Mouse (Mus musculus): ENCODE results near the gene Ppp6r3.

Ppp6r3 gene

DNA sequence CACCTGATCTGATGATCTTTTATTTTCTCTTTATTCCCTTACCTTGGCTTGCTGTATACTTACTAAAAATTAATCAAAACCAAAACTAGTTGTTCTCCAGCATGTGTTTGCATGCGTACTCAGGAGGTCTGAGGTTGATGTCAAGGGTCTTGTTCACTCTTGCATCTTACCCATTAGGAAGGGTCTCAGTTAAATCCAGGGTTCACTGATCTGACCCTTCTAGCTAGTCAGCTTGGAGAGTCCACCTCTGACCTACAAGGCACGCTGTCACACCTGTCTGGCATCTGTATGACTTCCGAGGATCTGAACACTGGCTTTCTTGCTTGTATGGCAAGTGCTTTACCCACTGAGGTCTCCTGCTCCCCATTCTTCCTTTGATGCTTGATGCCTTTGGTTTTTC, 124.8 kb downstream of the Ppp6r3 start:
- in situ Hi-C loops (cut with MboI; ENCODE audit: low pct_unique_long_range_greater_than_20kb in 1 of 2, low sequenced_read_pairs in 2 of 2, unreplicated experiment in 1 of 2): no loop called here

DNA sequence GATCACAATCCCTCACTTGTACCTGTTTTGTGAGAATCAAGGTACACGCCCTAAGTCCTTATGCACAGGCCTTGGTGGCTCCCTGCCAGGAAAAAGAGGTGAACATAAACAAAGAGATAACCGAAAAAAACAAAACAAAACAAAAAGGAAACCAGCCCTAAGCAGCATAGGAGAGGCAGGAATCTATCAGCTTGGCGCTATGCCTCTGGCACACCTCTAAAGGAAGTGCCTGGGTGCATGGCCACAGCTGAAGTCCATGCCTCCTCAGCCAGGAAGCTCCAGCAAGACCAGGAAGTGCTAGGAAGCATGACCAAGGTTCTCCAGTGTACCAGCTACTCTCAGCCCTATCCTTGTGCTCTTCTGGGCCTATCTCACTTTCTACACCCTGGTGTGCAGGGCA, 126.3 kb downstream of the Ppp6r3 start:
- in situ Hi-C loops (cut with MboI; ENCODE audit: low pct_unique_long_range_greater_than_20kb in 1 of 2, low sequenced_read_pairs in 2 of 2, unreplicated experiment in 1 of 2): no loop called here

DNA sequence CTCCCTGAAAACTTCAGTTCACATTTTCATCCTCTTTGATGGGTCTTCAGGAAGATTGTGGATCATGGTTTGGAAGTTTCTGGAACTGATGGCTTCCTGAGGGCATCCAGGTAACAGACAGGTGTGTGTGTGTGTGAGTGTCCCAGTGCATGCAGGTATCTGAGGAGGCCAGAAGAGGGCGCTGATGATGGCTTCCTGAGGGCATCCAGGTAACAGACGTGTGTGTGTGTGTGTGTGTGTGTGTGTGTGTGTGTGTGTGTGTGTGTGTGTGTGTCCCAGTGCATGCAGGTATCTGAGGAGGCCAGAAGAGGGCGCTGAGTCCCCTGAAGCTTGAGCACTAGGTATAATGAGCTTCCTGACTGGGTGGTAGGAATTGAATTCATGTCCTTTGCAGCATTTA, 128.2 kb downstream of the Ppp6r3 start:
- in situ Hi-C loops (cut with MboI; ENCODE audit: low pct_unique_long_range_greater_than_20kb in 1 of 2, low sequenced_read_pairs in 2 of 2, unreplicated experiment in 1 of 2): no loop called here

DNA sequence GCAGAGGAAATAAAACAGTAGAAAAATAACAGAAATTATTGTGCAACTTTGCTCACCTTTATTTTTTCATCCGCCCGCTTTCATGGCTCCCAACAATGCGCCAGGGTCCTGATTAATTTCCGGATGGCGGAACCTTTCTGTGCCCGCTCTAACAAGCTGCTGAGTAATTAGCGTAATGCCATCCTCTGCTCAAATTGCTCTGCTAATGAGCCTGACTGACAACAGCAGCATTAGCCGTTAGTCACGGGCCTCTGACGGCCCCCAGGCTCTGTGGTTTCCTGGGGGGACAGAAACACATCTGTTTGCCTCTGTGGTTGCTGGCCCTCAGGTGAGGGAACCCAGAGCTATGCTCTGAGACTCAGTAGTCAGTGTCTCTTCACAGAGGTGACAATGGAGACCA, 134.5 kb downstream of the Ppp6r3 start:
- in situ Hi-C loops (cut with MboI; ENCODE audit: low pct_unique_long_range_greater_than_20kb in 1 of 2, low sequenced_read_pairs in 2 of 2, unreplicated experiment in 1 of 2): no loop called here

DNA sequence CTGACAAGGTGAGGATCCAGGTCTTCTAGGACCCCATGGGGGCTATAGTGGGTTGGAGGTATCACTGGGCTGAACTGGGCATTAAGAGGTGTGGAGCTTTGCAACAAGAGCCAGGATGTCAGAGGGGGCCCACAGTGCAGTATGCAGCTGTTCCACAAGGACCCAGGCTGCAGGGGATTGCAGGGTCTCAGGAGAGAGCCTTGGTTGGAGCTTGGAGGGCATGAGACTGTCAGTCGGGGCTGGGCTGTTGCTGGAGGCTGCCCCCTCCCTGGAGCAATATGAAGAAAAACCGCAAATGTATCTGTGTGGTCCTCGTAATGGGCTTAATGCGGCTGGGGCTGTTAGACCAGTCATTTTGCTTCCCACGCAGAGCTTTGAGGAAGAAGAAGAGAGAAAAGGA, 134.9 kb downstream of the Ppp6r3 start:
- in situ Hi-C loops (cut with MboI; ENCODE audit: low pct_unique_long_range_greater_than_20kb in 1 of 2, low sequenced_read_pairs in 2 of 2, unreplicated experiment in 1 of 2): no loop called here

DNA sequence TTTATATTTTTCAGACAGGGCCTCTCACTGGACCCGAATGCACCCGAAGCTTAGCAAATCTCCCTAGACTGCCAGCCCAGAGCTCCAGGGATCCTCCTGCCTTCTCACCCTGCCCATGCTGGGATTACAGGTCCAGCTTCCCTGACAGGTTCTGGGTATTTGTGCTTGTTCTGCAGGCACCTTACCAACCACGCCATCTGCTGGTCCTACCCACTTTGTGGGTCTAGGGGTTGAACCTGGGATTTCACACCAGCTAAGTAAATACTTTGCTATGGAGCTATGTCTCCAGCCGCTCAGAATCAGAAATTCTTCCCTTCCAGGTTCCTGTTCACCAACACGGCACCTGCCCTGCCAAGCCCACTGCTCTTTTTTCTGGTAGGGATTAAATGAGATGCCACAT, 137.6 kb downstream of the Ppp6r3 start:
- in situ Hi-C loops (cut with MboI; ENCODE audit: low pct_unique_long_range_greater_than_20kb in 1 of 2, low sequenced_read_pairs in 2 of 2, unreplicated experiment in 1 of 2): loop anchor here in 1 of 2 experiments (5.0 to 10.0 kb wide), 2 partner anchors 41 to 123 kb away; no protein-coding TSS in a partner anchor

DNA sequence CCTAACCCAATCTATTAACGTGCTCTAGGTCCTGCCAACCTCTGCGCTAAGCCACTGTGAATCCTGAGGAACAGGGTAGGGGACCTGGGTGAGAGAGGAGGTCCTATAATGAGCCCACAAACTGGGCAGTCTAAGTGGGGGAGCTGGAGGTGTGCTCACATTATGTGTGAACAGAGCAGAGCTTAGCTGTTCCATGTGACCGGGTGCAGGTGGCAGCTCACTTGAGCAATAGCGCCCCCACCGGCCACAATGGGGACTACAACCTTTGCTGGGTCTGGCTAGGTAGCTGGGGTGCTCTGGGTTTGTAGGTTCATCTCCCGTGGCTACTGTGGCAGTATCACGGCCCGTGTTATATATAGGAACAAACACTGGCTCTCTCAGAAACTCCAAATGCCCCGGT, 138.7 kb downstream of the Ppp6r3 start:
- in situ Hi-C loops (cut with MboI; ENCODE audit: low pct_unique_long_range_greater_than_20kb in 1 of 2, low sequenced_read_pairs in 2 of 2, unreplicated experiment in 1 of 2): loop anchor here in 1 of 2 experiments (5.0 to 10.0 kb wide), 2 partner anchors 40 to 122 kb away; no protein-coding TSS in a partner anchor

DNA sequence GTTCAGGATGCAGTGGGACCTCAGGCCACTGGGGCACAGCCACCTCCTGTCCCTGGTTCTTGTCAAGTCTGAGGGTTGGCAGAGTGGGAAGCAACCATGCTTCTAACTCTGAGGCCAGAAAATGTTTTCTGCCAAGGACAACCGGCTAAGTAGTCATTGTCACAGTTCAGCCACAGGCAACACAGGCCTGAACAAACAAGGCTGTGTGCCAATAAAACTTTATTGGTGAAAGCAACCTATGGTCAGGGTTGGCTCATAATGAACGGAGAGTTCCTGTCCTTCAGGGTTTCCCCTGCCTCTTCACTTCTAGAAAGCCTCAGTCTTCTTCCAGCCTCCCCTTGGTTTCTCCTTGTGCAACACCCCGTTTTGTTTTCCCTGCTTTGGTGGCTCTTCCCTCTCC, 139.7 kb downstream of the Ppp6r3 start:
- in situ Hi-C loops (cut with MboI; ENCODE audit: low pct_unique_long_range_greater_than_20kb in 1 of 2, low sequenced_read_pairs in 2 of 2, unreplicated experiment in 1 of 2): loop anchor here in 1 of 2 experiments (5.0 to 10.0 kb wide), 2 partner anchors 39 to 121 kb away; no protein-coding TSS in a partner anchor

DNA sequence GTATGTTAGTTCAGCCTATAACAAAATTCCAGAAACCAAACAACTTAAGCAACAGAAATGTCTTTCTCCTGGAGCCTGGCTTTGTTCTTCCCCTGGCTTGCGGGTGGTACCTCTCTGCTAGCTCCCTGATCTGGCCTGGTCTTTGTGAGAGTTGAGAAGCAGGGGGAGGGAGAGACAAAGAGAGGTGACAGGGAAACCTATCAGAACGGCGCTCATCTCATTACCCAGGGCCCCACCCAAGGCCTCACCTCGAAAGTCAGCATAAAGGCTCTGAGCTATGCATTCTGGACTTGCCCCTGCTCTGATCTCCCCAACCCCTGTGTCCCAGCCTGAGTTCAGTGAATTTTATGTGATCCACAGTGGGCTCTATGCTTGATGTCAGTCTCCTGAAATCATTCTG, 140.9 kb downstream of the Ppp6r3 start:
- in situ Hi-C loops (cut with MboI; ENCODE audit: low pct_unique_long_range_greater_than_20kb in 1 of 2, low sequenced_read_pairs in 2 of 2, unreplicated experiment in 1 of 2): loop anchor here in 1 of 2 experiments (5.0 to 10.0 kb wide), 2 partner anchors 37 to 120 kb away; no protein-coding TSS in a partner anchor

DNA sequence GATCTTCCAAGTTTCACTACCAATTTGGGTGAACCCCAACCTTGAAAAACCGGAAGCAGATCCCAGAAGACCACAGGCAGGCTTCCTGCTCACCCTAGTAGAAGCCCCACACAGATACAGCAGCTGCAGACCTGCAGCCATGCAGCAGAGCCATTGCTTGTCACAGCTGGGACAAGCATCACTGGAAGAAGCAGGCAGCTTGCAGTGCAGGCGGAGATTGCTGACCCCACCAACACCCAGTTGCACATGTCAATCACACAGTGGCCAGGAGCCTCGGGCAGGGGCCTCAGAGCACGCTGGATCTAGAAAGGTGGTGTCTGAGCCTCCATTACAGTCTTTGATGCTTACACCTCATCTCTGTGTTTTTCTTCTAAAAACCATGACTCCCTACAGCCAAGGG, 141.4 kb downstream of the Ppp6r3 start:
- in situ Hi-C loops (cut with MboI; ENCODE audit: low pct_unique_long_range_greater_than_20kb in 1 of 2, low sequenced_read_pairs in 2 of 2, unreplicated experiment in 1 of 2): loop anchor here in 1 of 2 experiments (10.0 kb wide), 1 partner anchor 119 kb away; no protein-coding TSS in a partner anchor

DNA sequence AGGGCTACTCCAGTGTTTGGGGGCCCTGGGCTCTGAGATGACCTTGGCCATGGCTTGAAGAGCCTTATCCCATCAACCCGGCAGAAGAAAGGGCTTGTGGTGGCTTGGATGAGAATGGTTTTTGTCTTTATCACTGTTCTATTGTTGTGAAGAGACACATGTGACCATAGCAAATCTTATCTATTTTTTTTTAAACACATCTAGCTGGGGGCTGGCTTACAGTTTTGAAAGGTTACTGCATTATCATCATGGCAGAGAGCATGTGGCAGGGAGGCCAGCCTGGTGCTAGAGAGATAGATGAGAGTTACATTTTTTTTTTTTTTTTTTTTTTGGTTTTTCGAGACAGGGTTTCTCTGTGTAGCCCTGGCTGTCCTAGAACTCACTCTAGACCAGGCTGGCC, 143.6 kb downstream of the Ppp6r3 start:
- in situ Hi-C loops (cut with MboI; ENCODE audit: low pct_unique_long_range_greater_than_20kb in 1 of 2, low sequenced_read_pairs in 2 of 2, unreplicated experiment in 1 of 2): loop anchor here in 1 of 2 experiments (10.0 kb wide), 1 partner anchor 117 kb away; no protein-coding TSS in a partner anchor

DNA sequence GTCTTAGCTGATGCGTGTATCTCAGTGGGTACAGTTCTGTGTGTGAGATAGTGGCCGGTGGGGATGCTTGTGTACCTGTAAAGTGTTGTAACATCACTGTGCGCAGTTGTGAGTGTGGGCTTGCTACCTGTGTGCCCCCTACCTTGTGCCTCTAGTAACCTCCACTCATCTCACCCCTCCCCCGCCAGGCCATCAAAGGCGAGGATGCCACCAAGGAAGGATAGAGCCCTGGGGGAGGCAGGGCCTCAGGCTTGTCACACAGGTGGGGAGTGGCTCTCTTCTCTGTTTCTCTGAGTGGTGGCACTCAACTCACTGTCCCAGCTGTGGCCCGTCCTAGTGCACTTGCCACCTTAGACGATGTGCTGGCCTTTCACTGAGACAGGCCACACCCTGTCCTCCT, 144.5 kb downstream of the Ppp6r3 start:
- in situ Hi-C loops (cut with MboI; ENCODE audit: low pct_unique_long_range_greater_than_20kb in 1 of 2, low sequenced_read_pairs in 2 of 2, unreplicated experiment in 1 of 2): loop anchor here in 1 of 2 experiments (10.0 kb wide), 1 partner anchor 116 kb away; no protein-coding TSS in a partner anchor

DNA sequence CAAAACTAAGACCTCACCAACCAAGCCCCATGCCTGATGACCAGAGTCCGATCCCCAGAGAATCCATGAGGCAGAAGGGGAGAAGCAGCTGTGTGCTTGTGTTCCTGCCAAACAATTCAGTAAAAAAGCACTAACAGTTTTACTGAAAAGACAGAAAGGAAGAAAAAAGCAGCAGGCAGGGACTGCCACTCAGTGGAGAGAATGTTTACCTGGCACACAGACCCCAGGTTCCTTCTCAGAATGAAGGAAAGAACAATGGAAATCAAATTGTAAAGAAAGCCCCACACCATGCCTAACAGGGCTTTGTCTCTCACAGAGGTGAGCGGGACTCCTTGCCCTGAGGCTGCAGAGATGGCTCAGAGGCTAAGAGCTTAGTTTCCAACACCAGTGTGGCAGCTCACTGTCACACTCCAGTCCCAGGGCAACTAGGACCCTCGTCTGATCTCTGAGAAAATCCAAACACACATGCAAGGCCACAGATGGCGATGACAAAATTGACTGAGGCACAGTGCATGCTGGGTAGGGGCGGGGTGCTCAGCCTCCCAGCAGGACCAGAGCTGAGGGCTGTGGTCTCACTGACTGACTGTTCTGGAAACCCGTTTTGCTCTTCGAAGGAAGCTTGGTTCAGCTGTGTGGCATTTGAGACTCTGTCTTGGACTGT, 146.3 kb downstream of the Ppp6r3 start:
- in situ Hi-C loops (cut with MboI; ENCODE audit: low pct_unique_long_range_greater_than_20kb in 1 of 2, low sequenced_read_pairs in 2 of 2, unreplicated experiment in 1 of 2): no loop called here

DNA sequence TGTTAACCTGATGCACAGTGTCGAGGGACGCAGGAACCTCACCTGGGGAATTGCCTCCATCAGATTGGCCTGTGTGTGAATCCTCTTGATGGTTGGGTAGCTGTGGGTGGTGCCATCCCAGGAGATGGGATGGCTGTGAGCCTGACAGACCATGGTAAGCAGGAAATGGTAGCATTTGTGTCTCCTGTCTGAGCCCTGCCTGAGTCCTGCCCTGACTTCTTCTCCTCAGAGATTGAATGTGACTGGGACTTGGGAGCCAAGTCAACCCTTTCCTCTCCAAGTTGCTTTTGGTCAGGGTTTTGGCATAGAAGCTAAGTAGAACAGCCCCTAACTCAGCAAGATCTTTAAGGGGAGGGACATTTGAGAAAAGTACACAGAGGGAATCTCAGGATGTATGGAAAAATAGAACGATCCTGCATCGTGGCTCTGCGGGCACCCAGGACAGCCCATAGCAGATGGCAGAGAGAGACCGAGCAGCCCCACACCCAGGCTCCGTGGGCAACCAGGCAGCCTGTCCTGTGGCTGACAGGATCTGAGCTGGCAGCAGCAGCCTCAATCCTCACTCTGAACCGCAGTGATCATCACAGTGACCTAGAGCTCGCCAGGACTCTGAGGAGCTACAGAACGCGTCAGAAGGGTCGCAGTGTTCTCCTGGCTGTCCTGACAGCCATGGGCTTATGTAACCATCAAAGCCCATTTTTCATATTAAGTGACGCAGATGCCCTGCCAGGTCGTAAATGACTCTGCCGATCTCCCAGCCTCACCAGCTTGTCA, 147.3 kb downstream of the Ppp6r3 start:
- in situ Hi-C loops (cut with MboI; ENCODE audit: low pct_unique_long_range_greater_than_20kb in 1 of 2, low sequenced_read_pairs in 2 of 2, unreplicated experiment in 1 of 2): no loop called here

DNA sequence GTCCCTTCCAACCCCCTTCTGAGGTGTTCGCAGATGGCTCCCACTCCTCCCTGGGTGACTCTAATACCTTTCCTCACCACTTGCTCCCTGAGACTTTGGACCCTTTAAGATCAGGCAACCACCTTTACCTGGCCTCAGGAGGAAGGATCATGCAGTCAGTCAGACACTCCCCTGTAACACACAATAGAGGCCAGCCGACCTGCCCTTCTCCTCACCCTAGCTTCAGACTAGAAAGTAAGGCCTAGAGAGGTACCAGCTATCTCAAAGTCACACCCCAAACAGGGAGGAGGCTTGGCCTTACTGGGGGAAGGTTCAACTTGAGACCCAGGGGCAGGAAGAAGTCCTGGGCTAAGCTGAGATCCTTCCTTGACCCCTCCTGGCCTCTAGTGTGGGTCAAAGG, 151.3 kb downstream of the Ppp6r3 start:
- in situ Hi-C loops (cut with MboI; ENCODE audit: low pct_unique_long_range_greater_than_20kb in 1 of 2, low sequenced_read_pairs in 2 of 2, unreplicated experiment in 1 of 2): no loop called here

DNA sequence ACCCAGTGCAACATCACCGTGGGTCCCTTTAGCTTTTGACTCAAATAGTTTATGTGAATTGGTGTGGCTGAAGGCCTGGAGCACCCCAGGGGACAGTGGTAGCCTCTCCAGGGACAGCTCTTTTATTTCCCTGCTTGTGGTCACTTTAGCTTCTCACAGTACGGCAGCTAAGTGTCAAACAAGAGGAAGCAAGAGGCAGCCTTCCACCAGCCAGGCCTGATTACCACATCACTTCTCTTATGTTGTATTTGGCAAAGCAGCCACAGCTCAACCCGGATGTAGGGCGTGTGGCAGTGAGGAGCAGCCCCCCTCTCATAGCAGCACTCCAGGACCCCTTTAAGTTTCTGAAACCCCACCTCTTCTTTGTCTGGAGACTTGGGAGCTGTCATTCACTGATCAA, 152.6 kb downstream of the Ppp6r3 start:
- in situ Hi-C loops (cut with MboI; ENCODE audit: low pct_unique_long_range_greater_than_20kb in 1 of 2, low sequenced_read_pairs in 2 of 2, unreplicated experiment in 1 of 2): no loop called here

DNA sequence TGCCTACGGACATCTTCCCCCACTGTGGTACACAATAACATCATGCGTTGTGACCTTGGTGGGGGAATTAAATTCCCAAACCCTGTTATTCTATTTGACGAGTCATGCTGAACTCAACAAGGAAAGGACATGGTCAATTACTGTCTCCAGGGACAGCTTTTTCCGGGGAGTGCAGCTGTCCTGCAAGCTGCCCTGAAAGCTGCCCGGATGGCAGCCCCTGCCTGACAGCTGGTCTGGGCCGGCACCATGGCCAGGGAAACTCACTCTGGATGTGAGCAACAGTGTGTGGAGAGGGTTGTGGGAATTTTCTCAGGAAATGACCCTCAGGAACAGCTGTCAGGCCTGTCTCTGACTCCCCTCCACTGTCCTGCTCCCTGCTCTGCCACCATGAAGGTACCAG, 153.1 kb downstream of the Ppp6r3 start:
- in situ Hi-C loops (cut with MboI; ENCODE audit: low pct_unique_long_range_greater_than_20kb in 1 of 2, low sequenced_read_pairs in 2 of 2, unreplicated experiment in 1 of 2): no loop called here

DNA sequence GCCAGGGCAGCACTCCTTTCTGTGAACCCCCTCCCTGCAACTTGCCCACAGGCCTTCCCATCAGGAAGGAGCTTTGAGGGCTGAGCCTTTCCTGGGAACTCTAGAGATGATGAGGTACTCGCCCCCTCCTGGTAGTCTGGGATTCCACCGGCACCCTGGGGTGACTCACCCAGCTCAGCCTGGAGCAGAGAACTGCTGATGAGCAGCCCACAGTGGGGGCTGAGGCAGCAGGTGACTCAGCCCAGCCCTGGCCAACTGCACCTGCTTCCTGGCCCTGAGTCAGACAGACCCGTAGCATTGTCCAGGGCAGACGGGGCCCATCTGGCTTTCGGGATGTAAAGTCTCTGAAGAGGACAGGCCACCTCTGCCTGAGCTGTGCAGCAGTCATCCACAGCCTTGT, 156.3 kb downstream of the Ppp6r3 start:
- in situ Hi-C loops (cut with MboI; ENCODE audit: low pct_unique_long_range_greater_than_20kb in 1 of 2, low sequenced_read_pairs in 2 of 2, unreplicated experiment in 1 of 2): no loop called here

DNA sequence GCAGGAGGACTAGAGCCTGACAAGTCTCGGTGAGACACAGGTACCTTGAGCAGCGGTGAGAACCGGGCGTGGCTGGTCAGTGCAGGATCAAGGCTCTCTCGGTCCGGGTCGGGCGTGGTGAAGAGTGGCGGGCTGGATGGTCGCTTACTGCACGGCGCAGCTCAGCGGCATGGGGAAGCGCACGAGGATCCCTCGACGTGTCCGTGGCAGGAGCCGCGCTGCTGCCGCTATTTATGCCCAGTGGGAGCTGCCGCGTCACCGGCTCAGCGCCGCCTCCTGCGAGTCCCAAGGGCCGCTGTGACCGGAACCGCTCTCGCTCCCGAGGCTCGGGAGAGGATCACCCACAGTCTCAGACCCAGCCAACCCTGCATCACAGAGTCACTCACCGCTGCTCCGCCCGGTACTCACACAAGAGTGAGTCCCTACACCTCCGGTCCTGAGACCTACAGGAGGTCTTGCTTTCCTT, 161.2 kb downstream of the Ppp6r3 start, which contains the start of gene Gal:
Gene Gal (minus strand): TSS at position 277 of the 466 bp plus-strand sequence.
- in situ Hi-C loops (cut with MboI; ENCODE audit: low pct_unique_long_range_greater_than_20kb in 1 of 2, low sequenced_read_pairs in 2 of 2, unreplicated experiment in 1 of 2): no loop called here

Data from mouse embryonic stem cell (cell line).